Mouse (Mus musculus) splenic B cell, adult 2 months (primary cell): ENCODE data around the gene Zfp747.
"Not testable (repeated sequence)": the region's sequence is repeated elsewhere in the genome, so short reads cannot be mapped to it uniquely, and the experiment has no call there.

Experiments
- DNase-seq: peaks from one replicate; pipeline ENCODE4 v3.0.0-alpha.2; 2011; ENCODE audit warnings: low read depth, low spot score
- H3K27me3 ChIP-seq: 2 replicates; pipeline ENCODE4 v1.6.1; 2012; ENCODE audit warnings: mild to moderate bottlenecking, low read length, moderate library complexity, mixed read lengths; ENCODE audit not compliant: control insufficient read depth, poor library complexity, insufficient read depth, severe bottlenecking
- H3K36me3 ChIP-seq: 2 replicates; pipeline ENCODE4 v1.6.1; 2012; ENCODE audit warnings: mild to moderate bottlenecking, low read length, moderate library complexity, mixed read lengths; ENCODE audit not compliant: control insufficient read depth, poor library complexity, insufficient read depth, severe bottlenecking

The Zfp747 gene

GRCm38 (mm10) chr7:127355796-127356195 lies 20.1 kb downstream of the Zfp747 start:
- Histone ChIP-seq H3K27me3 (no peaks in the 10 kb centered on the region), H3K36me3 (no peaks in the 10 kb centered on the region)
- no peak for DNase-seq

GRCm38 (mm10) chr7:127351230-127352004 lies 24.4 kb downstream of the Zfp747 start:
- Histone ChIP-seq H3K36me3 (no peaks in the 10 kb centered on the region), H3K27me3 (no peaks in the 10 kb centered on the region)
- no peak for DNase-seq

- Histone ChIP-seq H3K27me3 (no peaks in the 10 kb centered on the region), H3K36me3 (no peaks in the 10 kb centered on the region)
- no peak for DNase-seq
These were observed 29.2 kb downstream of the Zfp747 start for GRCm38 (mm10) chr7:127346676-127347075.

GRCm38 (mm10) chr7:127345512-127346325 lies 30.1 kb downstream of the Zfp747 start, which contains the start of gene Zfp768:
TSS of gene Zfp768 (minus strand) at chr7:127345589.
- Histone ChIP-seq H3K36me3 (no peaks in the 10 kb centered on the region), H3K27me3 (no peaks in the 10 kb centered on the region)
- peak; percentile 87 for DNase-seq

- no peak for DNase-seq
- H3K27me3 ChIP-seq: no peaks in the 10 kb centered on the region
- H3K36me3 ChIP-seq: no peaks in the 10 kb centered on the region
These were observed 30.8 kb downstream of the Zfp747 start for GRCm38 (mm10) chr7:127345092-127345491.

GRCm38 (mm10) chr7:127344371-127344770 lies 31.5 kb downstream of the Zfp747 start:
- no peaks in the 10 kb centered on the region for H3K27me3 ChIP-seq
- no peaks in the 10 kb centered on the region for H3K36me3 ChIP-seq
- no peak for DNase-seq

GRCm38 (mm10) chr7:127343351-127344019 lies 32.4 kb downstream of the Zfp747 start:
- Histone ChIP-seq H3K27me3 (no peaks in the 10 kb centered on the region), H3K36me3 (no peaks in the 10 kb centered on the region)
- no peak for DNase-seq

- Histone ChIP-seq H3K36me3 (no peaks in the 10 kb centered on the region), H3K27me3 (no peaks in the 10 kb centered on the region)
- DNase-seq: no peak
These were observed 33.0 kb downstream of the Zfp747 start for GRCm38 (mm10) chr7:127342888-127343287.

- DNase-seq: peak; percentile 68
- Histone ChIP-seq H3K27me3 (no peaks in the 10 kb centered on the region), H3K36me3 (no peaks in the 10 kb centered on the region)
These were observed 33.5 kb downstream of the Zfp747 start for GRCm38 (mm10) chr7:127342332-127342731.

GRCm38 (mm10) chr7:127341861-127342260 lies 34.0 kb downstream of the Zfp747 start:
- not testable (repeated sequence) for H3K36me3 ChIP-seq, DNase-seq, H3K27me3 ChIP-seq

- no peak for DNase-seq
- Histone ChIP-seq H3K27me3 (no peaks in the 10 kb centered on the region), H3K36me3 (no peaks in the 10 kb centered on the region)
These were observed 34.5 kb downstream of the Zfp747 start for GRCm38 (mm10) chr7:127341356-127341755.

- no peak for DNase-seq
- Histone ChIP-seq H3K27me3 (no peaks in the 10 kb centered on the region), H3K36me3 (peaks cover 5% of the 10 kb centered on the region)
These were observed 38.2 kb downstream of the Zfp747 start for GRCm38 (mm10) chr7:127337636-127338035.

- no peak for DNase-seq
- H3K27me3 ChIP-seq: no peaks in the 10 kb centered on the region
- H3K36me3 ChIP-seq: peaks cover 10% of the 10 kb centered on the region
These were observed 40.2 kb downstream of the Zfp747 start for GRCm38 (mm10) chr7:127335604-127336003.

GRCm38 (mm10) chr7:127333240-127333639 lies 42.6 kb downstream of the Zfp747 start:
- DNase-seq: no peak
- Histone ChIP-seq H3K36me3 (peaks cover 21% of the 10 kb centered on the region), H3K27me3 (no peaks in the 10 kb centered on the region)

GRCm38 (mm10) chr7:127326685-127327084 lies 49.2 kb downstream of the Zfp747 start:
- DNase-seq: no peak
- Histone ChIP-seq H3K27me3 (no peaks in the 10 kb centered on the region), H3K36me3 (peaks cover 20% of the 10 kb centered on the region)
